In genomic region chr19:3991562-3991961, GRCm38 (mm10) we compare ENCODE assay signal across 23 mouse cellular contexts. TPM values are rescaled to one million over a fixed set of nuclear protein-coding genes. Genes with fewer than 3 reads are reported as not detected.
"Had no signal": no experiment of that assay in that cellular context is flagged by ENCODE, and none has a peak within 500 bp of the region (broad histone marks: within the 10 kb centered on the region; RNA-seq: fewer than 3 reads in every experiment).

No protein-coding gene starts in this region.

- ATAC-seq: liver, postnatal 0 days; lung, postnatal 0 days; midbrain, embryonic 13.5 days; midbrain, embryonic 15.5 days had no signal

- H3K36me3 ChIP-seq: lung, embryonic 15.5 days; midbrain, embryonic 13.5 days; midbrain, embryonic 15.5 days; neural tube, embryonic 12.5 days had no signal

- H3K4me1 ChIP-seq: midbrain, embryonic 13.5 days; midbrain, embryonic 15.5 days had no signal

- H3K4me2 ChIP-seq: lung, embryonic 15.5 days; midbrain, embryonic 11.5 days; midbrain, embryonic 13.5 days; midbrain, embryonic 15.5 days; neural tube, embryonic 12.5 days had no signal

- H3K4me3 ChIP-seq: lung, embryonic 15.5 days; megakaryocyte, embryonic 14.5 days; midbrain, embryonic 13.5 days; midbrain, embryonic 15.5 days; neural tube, embryonic 12.5 days had no signal

- H3K27me3 ChIP-seq: lung, embryonic 15.5 days; midbrain, embryonic 13.5 days; neural tube, embryonic 12.5 days had no signal

- H3K9ac ChIP-seq: liver, postnatal 0 days; lung, embryonic 15.5 days; midbrain, embryonic 13.5 days; midbrain, embryonic 15.5 days; neural tube, embryonic 12.5 days had no signal

- H3K27ac ChIP-seq: lung, embryonic 15.5 days; macrophage; midbrain, embryonic 13.5 days; midbrain, embryonic 15.5 days; neural tube, embryonic 12.5 days had no signal

- DNase-seq: liver, postnatal 0 days; lung, adult 2 months; lung, postnatal 14 days; lung, postnatal 36 days; right cerebral cortex, adult 18-20 months; right cerebral cortex, postnatal 25 days; right cerebral cortex, postnatal 4 days; spleen, adult 18-20 months; thymus, adult 18-20 months; thymus, postnatal 14 days; thymus, postnatal 36 days had no signal

- H3K9me3 ChIP-seq: lung, embryonic 15.5 days; midbrain, embryonic 15.5 days; neural tube, embryonic 12.5 days had no signal

RNA-seq across cellular contexts. Expression of gene Tbx10, which starts 1.0 kb away (rescaled TPM):
- polyA plus RNA-seq: liver, postnatal 0 days; lung, embryonic 15.5 days; lung, postnatal 0 days; macrophage; midbrain, embryonic 11.5 days; midbrain, embryonic 13.5 days; midbrain, embryonic 15.5 days; midbrain, postnatal 0 days; neural tube, embryonic 12.5 days; neural tube, embryonic 14.5 days; stomach, embryonic 14.5 days; thymus, postnatal 0 days had no signal

RNA-seq across cellular contexts. Expression of gene Doc2g, which starts 11.6 kb away (rescaled TPM):
- polyA plus RNA-seq: macrophage had no signal
